Mouse (Mus musculus) liver, adult (tissue): ENCODE measurements around the gene Ccdc183.
A peak's percentile ranks its signal among the peaks of the same experiment; 100 is the strongest.

Experiments
- GATA4 ChIP-seq: IDR thresholded peaks from 2 replicates; pipeline ENCODE4 v1.6.1; 2014; ENCODE audit warnings: mild to moderate bottlenecking, low read length; ENCODE audit not compliant: insufficient replicate concordance

Gene Ccdc183

GRCm38 (mm10) chr2:25617578-25617977 is at the start of gene Ccdc183:
TSS of gene Ccdc183 (minus strand) at chr2:25617678.
- no peak for TF ChIP-seq GATA4

GRCm38 (mm10) chr2:25666516-25666915 is 49.0 kb upstream of the Ccdc183 start:
- TF ChIP-seq GATA4, result no peak

- no peak for TF ChIP-seq GATA4
Observed at GRCm38 (mm10) chr2:25664125-25664524, 46.6 kb upstream of the Ccdc183 start.

- no peak for TF ChIP-seq GATA4
Observed at GRCm38 (mm10) chr2:25663511-25663910, 46.0 kb upstream of the Ccdc183 start.

GRCm38 (mm10) chr2:25661245-25661970 is 43.9 kb upstream of the Ccdc183 start:
- TF ChIP-seq GATA4, result no peak

- TF ChIP-seq GATA4, result no peak
Observed at GRCm38 (mm10) chr2:25660279-25660678, 42.8 kb upstream of the Ccdc183 start.

GRCm38 (mm10) chr2:25657652-25658051 is 40.2 kb upstream of the Ccdc183 start, which contains the start of gene Lcn5:
TSS of gene Lcn5 (plus strand) at chr2:25657952.
- TF ChIP-seq GATA4, result no peak

GRCm38 (mm10) chr2:25657246-25657645 is 39.8 kb upstream of the Ccdc183 start:
- no peak for TF ChIP-seq GATA4

GRCm38 (mm10) chr2:25656691-25657090 is 39.2 kb upstream of the Ccdc183 start:
- TF ChIP-seq GATA4, result no peak

GRCm38 (mm10) chr2:25654502-25654901 is 37.0 kb upstream of the Ccdc183 start:
- TF ChIP-seq GATA4, result no peak

- TF ChIP-seq GATA4, result no peak
Observed at GRCm38 (mm10) chr2:25652902-25653301, 35.4 kb upstream of the Ccdc183 start, which contains the start of gene Lcn8. TSS of gene Lcn8 (plus strand) at chr2:25653120.

GRCm38 (mm10) chr2:25639890-25640289 is 22.4 kb upstream of the Ccdc183 start:
- TF ChIP-seq GATA4, result no peak

- TF ChIP-seq GATA4, result no peak
Observed at GRCm38 (mm10) chr2:25634046-25634445, 16.6 kb upstream of the Ccdc183 start.

- TF ChIP-seq GATA4, result no peak
Observed at GRCm38 (mm10) chr2:25633616-25634015, 16.1 kb upstream of the Ccdc183 start.

GRCm38 (mm10) chr2:25628738-25629137 is 11.3 kb upstream of the Ccdc183 start:
- peak; percentile 80; the same call in 1 of the 2 replicates for TF ChIP-seq GATA4

GRCm38 (mm10) chr2:25627811-25628210 is 10.3 kb upstream of the Ccdc183 start, which contains the start of gene Fcna:
TSS of gene Fcna (minus strand) at chr2:25628030.
- TF ChIP-seq GATA4, result no peak

GRCm38 (mm10) chr2:25625986-25626385 is 8.5 kb upstream of the Ccdc183 start:
- TF ChIP-seq GATA4, result no peak
